Mouse (Mus musculus) liver, postnatal 0 days (tissue): ENCODE data around the gene Gm30191. TPM values are rescaled to one million over a fixed set of nuclear protein-coding genes. Genes with fewer than 3 reads are reported as not detected.

Source experiments
- ATAC-seq: fragments of 200-750 bp; cut with Nextera tagmentation; 2 replicates; pipeline ENCODE4 v1.8.0; 2017; ENCODE audit warnings: mild to moderate bottlenecking, moderate library complexity
- DNase-seq: peaks from one replicate; pipeline ENCODE4 v3.0.0-alpha.2; 2016
- H3K27ac ChIP-seq: fragments of 300-500 bp; sonication (generic); 2 replicates; pipeline ENCODE4 v1.5.1; 2014; ENCODE audit warnings: antibody characterized with exemption, moderate library complexity, mild to moderate bottlenecking, low read depth
- H3K27me3 ChIP-seq: fragments of 300-500 bp; sonication (generic); 2 replicates; pipeline ENCODE4 v1.6.1; 2014; ENCODE audit warnings: low read length, control low read depth, mixed read lengths; ENCODE audit not compliant: insufficient read depth
- H3K36me3 ChIP-seq: fragments of 300-500 bp; sonication (generic); replicated peaks from 2 replicates; pipeline ENCODE4 v1.6.1; 2014; ENCODE audit warnings: mild to moderate bottlenecking, control low read depth, low read length, moderate library complexity, mixed read lengths; ENCODE audit not compliant: insufficient read depth
- H3K4me1 ChIP-seq: fragments of 300-500 bp; sonication (generic); 2 replicates; pipeline ENCODE4 v1.6.1; 2014; ENCODE audit warnings: antibody characterized with exemption, mild to moderate bottlenecking, control low read depth; ENCODE audit not compliant: insufficient read depth
- H3K4me2 ChIP-seq: fragments of 300-500 bp; sonication (generic); 2 replicates; pipeline ENCODE4 v1.6.1; 2014; ENCODE audit warnings: low read depth, mild to moderate bottlenecking, low read length, moderate library complexity, mixed read lengths
- H3K4me3 ChIP-seq: fragments of 300-500 bp; sonication (generic); 2 replicates; pipeline ENCODE4 v1.5.1; 2014; ENCODE audit warnings: low read depth, low read length
- H3K9ac ChIP-seq: fragments of 300-500 bp; sonication (generic); replicated peaks from 2 replicates; pipeline ENCODE4 v1.6.1; 2014; ENCODE audit warnings: mild to moderate bottlenecking, moderate library complexity
- H3K9me3 ChIP-seq: fragments of 300-500 bp; sonication (generic); 2 replicates; pipeline ENCODE4 v1.6.1; 2016; ENCODE audit warnings: mild to moderate bottlenecking, control low read depth, low read length, mixed read lengths
- CTCF ChIP-seq: sonication (generic); IDR thresholded peaks from 2 replicates; pipeline ENCODE4 v1.5.1; 2016; ENCODE audit warnings: antibody characterized with exemption, low read depth
- EP300 ChIP-seq: IDR thresholded peaks from 2 replicates; pipeline ENCODE4 v1.6.1; 2016; ENCODE audit warnings: antibody characterized with exemption, low read depth, mild to moderate bottlenecking
- WGBS: fragments of 180-500 bp; shearing (Covaris S2); extraction: QIAGEN DNeasy Blood & Tissue Kit; methylation state at CpG from one replicate; pipeline ENCODE4 v1.1.7; 2014; ENCODE audit not compliant: insufficient replicate concordance; 5-methylcytosine and 5-hydroxymethylcytosine counted together
- polyA plus RNA-seq: library from polyadenylated mRNA; unstranded; fragments of >200 nt; fragmentation: Nextera tagmentation; extraction: Ambion mirVana; gene quantifications from 2 replicates; pipeline ENCODE4 v1.2.1, GENCODE M21; 2015

Gene Gm30191
- polyA plus RNA-seq, 1 experiment from 2014 or later = not detected

DNA sequence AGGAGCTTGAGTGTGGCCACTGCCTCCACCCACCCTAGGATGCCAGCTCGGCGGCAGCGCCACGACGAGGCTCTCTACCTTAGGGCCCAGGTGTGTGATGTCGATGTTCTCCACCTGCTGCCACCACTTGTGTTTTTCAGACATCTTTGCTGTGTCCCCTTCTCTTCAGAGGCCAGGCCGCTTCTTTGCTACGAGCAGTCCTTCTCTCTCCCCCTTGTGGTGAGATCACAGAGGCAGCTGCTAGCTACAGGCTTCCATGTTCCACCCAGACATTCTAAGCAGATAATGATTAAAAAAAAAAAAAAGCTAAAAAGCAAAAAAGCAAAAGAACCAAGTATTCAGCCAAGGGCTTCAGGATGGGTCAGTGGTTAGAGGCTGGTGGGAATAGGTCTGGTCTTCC lies 19.5 kb upstream of the Gm30191 start, which contains the start of gene Catsper4:
Gene Catsper4 (minus strand): TSS at position 190 of the 400 bp plus-strand sequence.
- Histone ChIP-seq H3K27me3 (no peaks in the 10 kb centered on the region), H3K36me3 (no peaks in the 10 kb centered on the region), H3K9ac (no peak within 1 kb of the TSS), H3K9me3 (no peaks in the 10 kb centered on the region), H3K27ac (no peak within 1 kb of the TSS), H3K4me3 (no peak within 1 kb of the TSS), H3K4me1 (no peaks in the 10 kb centered on the region), H3K4me2 (no peak within 1 kb of the TSS)
- DNase-seq = no peak
- ATAC-seq = no peak
- peak; percentile 34 for TF ChIP-seq CTCF
- no peak for TF ChIP-seq EP300
- 76% methylated on average over 8 of the region's 8 CpGs for WGBS

DNA sequence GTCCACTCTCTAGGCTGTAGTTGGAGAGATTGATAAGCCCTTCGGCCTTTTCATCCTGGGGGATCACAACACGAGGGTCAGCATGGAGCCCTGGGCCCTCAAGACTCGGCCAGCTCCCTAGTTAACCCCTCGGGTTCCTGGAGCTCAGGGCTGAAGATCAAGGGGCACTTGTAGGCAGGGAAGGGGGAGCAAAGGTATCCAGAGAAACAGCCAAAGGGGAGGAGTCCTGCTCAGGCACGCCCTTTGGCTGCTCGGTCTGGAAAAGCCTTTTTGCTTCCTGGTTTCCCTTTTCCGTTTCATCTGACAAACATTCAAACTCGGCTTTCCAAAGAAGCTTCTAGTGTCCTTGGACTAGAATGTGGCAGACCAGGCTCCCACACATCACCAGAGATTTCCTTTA lies 16.3 kb upstream of the Gm30191 start:
- Histone ChIP-seq H3K9me3 (no peaks in the 10 kb centered on the region), H3K27me3 (no peaks in the 10 kb centered on the region), H3K9ac (no peak overlapping the region), H3K36me3 (no peaks in the 10 kb centered on the region), H3K27ac (no peak overlapping the region), H3K4me1 (no peaks in the 10 kb centered on the region), H3K4me3 (no peak overlapping the region), H3K4me2 (no peak overlapping the region)
- DNase-seq = no peak
- TF ChIP-seq EP300 = no peak
- no peak for ATAC-seq
- 41% methylated on average over 8 of the region's 8 CpGs for WGBS

DNA sequence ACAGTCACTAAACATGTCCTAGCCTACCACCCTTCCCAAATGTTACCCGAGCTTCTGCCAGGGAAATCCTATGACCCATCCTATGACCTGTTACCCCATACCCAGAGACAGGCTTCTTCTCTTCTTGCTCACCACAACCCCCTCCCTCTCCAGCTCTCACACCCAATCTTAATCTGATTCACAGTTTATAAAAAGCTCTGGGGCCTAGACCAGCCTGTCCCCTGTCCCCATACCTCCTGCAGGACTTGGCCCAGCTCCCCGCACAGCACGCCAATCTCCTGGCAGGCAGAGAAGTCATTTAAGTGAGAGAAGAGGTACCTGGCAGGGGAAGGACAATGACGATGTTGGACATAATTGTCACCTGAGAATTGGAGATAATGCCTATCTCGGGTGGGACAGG lies 11.9 kb upstream of the Gm30191 start:
- H3K4me3 ChIP-seq = no peak overlapping the region
- TF ChIP-seq CTCF (no peak), EP300 (no peak)
- 0 out of 2 replicates have a peak, but pooled peaks cover 3% of the 10 kb centered on the region for H3K27me3 ChIP-seq
- no peaks in the 10 kb centered on the region for H3K36me3 ChIP-seq
- no peak for DNase-seq
- H3K4me2 ChIP-seq = no peak overlapping the region
- H3K4me1 ChIP-seq = peaks cover 2% of the 10 kb centered on the region; the same call in 1 of the 2 replicates
- no peaks in the 10 kb centered on the region for H3K9me3 ChIP-seq
- H3K27ac ChIP-seq = no peak overlapping the region
- no peak overlapping the region for H3K9ac ChIP-seq
- 71% methylated on average over 5 of the region's 5 CpGs for WGBS
- no peak for ATAC-seq

DNA sequence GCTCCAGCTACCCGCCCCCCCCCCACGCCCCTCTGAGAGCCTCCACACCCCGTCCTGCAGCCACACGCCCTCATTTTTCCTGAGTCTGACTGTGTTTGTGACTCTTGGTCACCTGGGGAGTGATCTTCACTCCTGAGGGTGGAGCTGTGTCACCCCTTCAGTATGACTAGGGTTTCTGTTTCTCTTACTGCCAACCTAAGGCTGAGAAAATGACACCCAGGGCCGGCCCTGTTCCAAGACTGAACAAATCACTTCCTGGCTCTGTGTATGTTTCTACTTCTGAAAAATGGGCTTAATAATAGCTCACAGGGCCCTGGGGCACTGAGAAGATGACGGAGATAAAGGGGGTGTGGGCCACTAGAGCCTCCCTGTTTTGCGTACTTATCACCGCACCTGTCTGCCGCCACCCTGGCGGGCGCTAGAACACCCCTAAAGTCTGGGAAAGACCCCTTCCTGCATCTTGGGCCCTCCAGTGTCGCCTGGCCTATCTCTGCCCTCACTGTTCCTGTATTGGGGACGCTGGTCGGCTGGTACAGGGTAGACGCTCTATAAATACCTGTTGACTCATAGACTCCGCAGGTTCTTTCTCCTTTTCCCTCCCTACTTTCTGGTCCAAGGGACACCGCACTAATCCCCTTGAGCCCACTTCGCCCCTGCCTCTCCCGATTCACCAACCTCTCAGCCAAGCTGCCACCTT lies 9.0 kb upstream of the Gm30191 start:
- Histone ChIP-seq H3K4me3 (no peak overlapping the region), H3K4me1 (peaks cover 2% of the 10 kb centered on the region; the same call in 1 of the 2 replicates), H3K36me3 (no peaks in the 10 kb centered on the region), H3K4me2 (peak overlapping the region; percentile 44; the same call in 1 of the 2 replicates), H3K9me3 (no peaks in the 10 kb centered on the region), H3K27ac (no peak overlapping the region), H3K9ac (no peak overlapping the region), H3K27me3 (0 out of 2 replicates have a peak, but pooled peaks cover 3% of the 10 kb centered on the region)
- WGBS = 31% methylated on average over 19 of the region's 19 CpGs
- ATAC-seq (peak; percentile 14; the same call in 1 of the 2 replicates), DNase-seq (no peak)
- TF ChIP-seq EP300 (no peak), CTCF (no peak)

DNA sequence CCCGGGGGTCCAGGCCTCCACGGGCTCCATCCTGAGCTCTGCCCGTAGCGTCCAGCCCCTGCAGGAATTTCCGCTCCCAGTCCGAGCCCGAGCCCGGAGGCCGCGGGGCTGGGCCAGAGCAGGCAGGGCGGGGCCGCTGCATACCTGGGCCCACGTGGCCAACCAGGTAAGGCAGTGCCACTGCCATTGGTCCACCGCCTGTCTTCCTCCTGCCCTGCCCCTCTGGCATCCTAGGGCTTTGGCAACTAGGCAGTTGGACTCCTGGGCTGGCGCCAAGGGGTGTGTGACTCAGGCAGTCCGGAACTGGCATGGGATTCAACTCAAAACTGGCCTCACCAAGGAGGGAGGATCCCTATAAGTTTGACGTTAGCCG lies 8.5 kb upstream of the Gm30191 start, which contains the start of gene Cnksr1:
Gene Cnksr1 (minus strand): TSS at position 121 of the 373 bp plus-strand sequence.
- no peaks in the 10 kb centered on the region for H3K36me3 ChIP-seq
- 10% methylated on average over 18 of the region's 18 CpGs for WGBS
- DNase-seq (peak; percentile 73), ATAC-seq (peak; percentile 82)
- no peak within 1 kb of the TSS for H3K27ac ChIP-seq
- peaks cover 2% of the 10 kb centered on the region; the same call in 1 of the 2 replicates for H3K4me1 ChIP-seq
- H3K9ac ChIP-seq = no peak within 1 kb of the TSS
- H3K4me2 ChIP-seq = peak within 1 kb of the TSS; percentile 44
- H3K9me3 ChIP-seq = no peaks in the 10 kb centered on the region
- TF ChIP-seq CTCF = no peak
- no peak for TF ChIP-seq EP300
- no peak within 1 kb of the TSS; the same call in 1 of the 2 replicates for H3K4me3 ChIP-seq
- H3K27me3 ChIP-seq = 0 out of 2 replicates have a peak, but pooled peaks cover 3% of the 10 kb centered on the region

DNA sequence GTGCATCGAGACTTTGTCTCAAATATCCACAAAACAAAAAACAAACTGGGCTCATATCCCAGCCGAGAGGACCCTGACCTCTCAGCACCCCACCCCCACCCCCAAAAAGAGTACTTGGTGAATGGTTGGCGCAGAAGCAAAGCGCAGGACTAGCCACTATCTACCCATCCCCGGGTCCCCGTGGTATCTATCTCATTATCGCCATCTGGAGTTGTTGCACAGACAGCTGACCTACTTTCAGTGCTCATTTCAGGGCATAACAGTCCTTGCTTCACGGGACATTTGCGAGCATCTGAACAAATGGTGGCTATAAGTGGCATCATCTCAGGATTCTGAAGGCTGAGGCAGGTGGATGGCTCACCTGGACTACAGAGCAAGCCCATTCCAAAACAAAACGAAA lies 8.0 kb upstream of the Gm30191 start:
- no peak for DNase-seq
- Histone ChIP-seq H3K9ac (no peak overlapping the region), H3K4me3 (no peak overlapping the region)

More for the DNA sequence above, 8.0 kb upstream of the Gm30191 start:
- Histone ChIP-seq H3K27me3 (0 out of 2 replicates have a peak, but pooled peaks cover 3% of the 10 kb centered on the region), H3K36me3 (no peaks in the 10 kb centered on the region), H3K4me2 (peak overlapping the region; percentile 44), H3K9me3 (no peaks in the 10 kb centered on the region), H3K27ac (no peak overlapping the region), H3K4me1 (peaks cover 2% of the 10 kb centered on the region; the same call in 1 of the 2 replicates)
- 9% methylated on average over 10 of the region's 10 CpGs for WGBS
- TF ChIP-seq CTCF = no peak
- no peak for TF ChIP-seq EP300
- peak; percentile 25; the same call in 1 of the 2 replicates for ATAC-seq
